Mouse (Mus musculus) T-cell, adult 2 months (primary cell): ENCODE results near the gene Tfb2m.
A peak's percentile ranks its signal among the peaks of the same experiment; 100 is the strongest.

ENCODE experiments used
- DNase-seq: peaks from one replicate; pipeline ENCODE4 v3.0.0; 2022; ENCODE audit warnings: low spot score

The Tfb2m gene

GRCm38 (mm10) chr1:179545768-179546550 lies at the start of gene Tfb2m, which contains the start of gene Cnst:
Tfb2m (minus strand) TSS chr1:179546267.
Cnst (plus strand) TSS chr1:179546370.
- DNase-seq = peak; percentile 96

- DNase-seq = no peak
Measured at GRCm38 (mm10) chr1:179592972-179593371, 46.9 kb upstream of the Tfb2m start.

- DNase-seq = no peak
Measured at GRCm38 (mm10) chr1:179592143-179592542, 46.1 kb upstream of the Tfb2m start.

GRCm38 (mm10) chr1:179591639-179592038 lies 45.6 kb upstream of the Tfb2m start:
- no peak for DNase-seq

DNA sequence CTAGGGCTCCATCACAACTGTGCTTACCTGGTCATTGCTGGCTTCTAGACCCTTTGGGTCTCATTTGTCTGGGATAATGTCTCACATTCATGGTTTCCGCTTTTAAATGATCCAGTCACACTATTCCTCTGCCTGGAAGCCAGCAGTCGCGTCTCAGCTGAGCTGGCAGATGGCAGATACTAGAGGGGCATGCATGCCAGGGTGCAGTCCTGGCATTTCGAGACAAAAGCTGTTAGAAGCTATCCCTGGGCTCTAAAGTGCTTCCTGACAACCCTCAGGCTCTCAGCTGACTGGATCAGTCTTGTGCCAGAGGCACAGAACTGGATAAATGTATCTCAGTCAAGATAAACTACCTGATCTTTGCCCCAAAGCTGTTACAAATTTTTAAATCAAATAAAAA lies 42.2 kb upstream of the Tfb2m start:
- DNase-seq = no peak

GRCm38 (mm10) chr1:179586430-179587095 lies 40.5 kb upstream of the Tfb2m start:
- no peak for DNase-seq

DNA sequence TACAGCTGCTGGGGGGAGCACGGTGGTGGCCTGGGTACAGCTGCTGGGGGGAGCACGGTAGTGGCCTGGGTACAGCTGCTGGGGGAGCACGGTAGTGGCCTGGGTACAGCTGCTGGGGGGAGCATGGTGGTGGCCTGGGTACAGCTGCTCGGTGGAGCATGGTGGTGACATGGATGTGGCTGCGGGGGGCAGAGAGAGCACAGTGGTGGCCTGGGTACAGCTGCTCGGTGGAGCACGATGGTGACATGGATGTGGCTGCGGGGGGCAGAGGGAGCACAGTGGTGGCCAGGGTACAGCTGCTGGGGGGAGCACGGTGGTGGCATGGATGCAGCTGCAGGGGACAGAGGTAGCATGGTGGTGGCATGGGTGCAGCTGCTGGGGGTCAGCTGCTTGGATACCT lies 39.6 kb upstream of the Tfb2m start:
- no peak for DNase-seq

- DNase-seq = no peak
Measured at GRCm38 (mm10) chr1:179584220-179584619, 38.2 kb upstream of the Tfb2m start.

DNA sequence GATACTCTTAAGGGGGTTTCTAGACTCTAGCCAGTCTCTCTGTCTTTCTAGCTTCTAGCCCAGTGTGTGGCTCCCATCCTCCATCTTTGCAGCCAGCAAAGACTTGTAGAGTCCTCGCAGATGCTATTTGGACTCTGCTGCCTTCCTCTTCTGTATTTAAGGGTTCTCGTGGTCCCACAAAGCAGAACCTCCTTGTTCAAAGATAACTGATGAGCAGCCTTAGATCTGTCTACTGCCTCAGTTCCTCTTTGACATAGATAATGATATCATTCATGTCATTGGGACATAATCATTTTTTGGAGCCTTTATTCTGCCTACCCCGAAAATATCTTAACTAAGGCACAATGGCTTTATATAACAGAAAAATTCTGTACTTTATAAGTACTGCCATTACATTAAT lies 37.0 kb upstream of the Tfb2m start:
- DNase-seq = no peak

DNA sequence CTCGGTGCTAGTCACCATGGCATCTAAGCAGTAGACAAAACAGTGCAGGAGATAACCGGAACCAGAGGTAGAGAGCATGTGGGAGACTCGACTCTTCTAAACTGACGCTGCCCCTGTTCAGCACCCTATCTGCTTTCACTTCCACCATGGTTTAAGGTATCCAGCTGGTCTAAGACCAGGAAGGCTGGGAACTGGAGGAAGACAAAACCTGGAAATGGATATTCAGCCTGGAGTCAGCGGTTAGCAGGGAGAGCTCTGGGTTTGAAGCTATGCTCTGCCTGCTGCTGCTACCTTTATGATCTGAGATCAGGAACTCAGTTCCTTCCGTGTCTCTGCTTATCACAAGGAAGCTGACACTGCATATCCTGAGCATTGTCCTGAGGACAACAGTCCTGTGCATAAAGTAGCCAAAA lies 36.0 kb upstream of the Tfb2m start:
- DNase-seq = peak; percentile 20

GRCm38 (mm10) chr1:179581422-179581821 lies 35.4 kb upstream of the Tfb2m start:
- DNase-seq = no peak

DNA sequence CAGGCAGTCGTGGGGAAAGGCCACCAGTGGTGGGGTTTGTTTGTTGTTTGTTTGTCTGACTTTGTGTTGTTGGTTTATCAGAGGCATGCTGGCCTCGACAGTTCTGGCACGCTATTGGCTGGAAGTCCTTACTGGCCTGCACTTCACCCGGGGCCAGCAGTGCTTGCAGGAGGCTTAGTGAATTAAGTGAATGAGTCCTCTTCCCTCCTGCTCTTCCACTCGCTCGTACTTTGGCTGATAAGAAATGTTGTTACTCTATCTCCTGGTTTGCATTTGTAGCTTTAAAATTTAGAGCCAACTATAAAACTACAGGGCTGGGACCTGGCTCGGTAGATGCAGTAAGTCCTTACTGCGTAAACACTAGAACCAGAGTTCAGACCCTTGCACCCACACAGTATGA lies 34.1 kb upstream of the Tfb2m start:
- DNase-seq = no peak

DNA sequence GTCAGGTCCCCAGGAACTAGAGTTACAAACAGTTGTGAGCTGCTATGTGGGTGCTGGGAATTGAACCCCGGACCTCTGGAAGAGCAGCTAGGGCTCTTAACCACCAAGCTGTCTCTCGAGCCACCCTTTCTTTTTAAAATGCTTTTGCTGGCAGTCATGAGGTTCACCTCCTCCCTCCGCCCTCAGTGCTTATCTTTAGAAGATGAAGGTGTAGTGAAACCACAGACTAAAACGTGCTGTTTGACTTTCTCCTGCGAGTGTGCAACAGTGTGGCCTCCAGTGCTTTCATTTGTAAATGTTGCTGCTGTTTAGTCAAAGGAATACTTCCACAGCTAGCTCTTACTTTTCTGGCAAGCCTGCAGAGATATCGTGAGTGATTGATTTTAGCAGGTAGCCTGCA lies 32.6 kb upstream of the Tfb2m start:
- DNase-seq = peak; percentile 72

DNA sequence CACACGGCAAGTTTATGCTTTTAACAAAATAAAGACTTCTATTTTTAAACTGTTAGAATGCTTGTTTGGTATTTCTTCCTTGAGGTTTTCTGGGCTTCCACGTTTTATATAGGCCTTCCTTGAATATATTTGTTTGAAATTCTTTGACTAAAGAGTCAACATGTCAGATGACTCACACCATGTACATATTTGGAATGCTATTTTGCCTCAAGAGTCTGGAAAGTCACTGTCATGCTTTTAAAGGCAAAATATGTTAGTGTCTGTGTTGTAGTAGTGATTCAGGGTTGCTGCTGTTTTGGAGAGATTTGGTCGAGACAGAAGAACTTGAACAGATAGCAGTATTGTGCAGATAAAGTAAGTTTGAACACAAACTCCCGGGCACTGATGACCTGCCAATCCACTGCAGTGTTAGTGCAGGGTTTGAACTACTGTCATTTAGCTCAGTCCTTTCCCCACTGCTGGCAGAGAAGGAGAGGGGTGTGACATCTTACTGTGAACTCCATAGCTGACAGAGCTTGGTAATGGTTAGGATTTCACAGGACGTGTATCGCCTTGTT lies 27.7 kb upstream of the Tfb2m start:
- DNase-seq = no peak

- no peak for DNase-seq
Measured at GRCm38 (mm10) chr1:179571686-179572085, 25.6 kb upstream of the Tfb2m start.

- no peak for DNase-seq
Measured at GRCm38 (mm10) chr1:179570482-179570881, 24.4 kb upstream of the Tfb2m start.

DNA sequence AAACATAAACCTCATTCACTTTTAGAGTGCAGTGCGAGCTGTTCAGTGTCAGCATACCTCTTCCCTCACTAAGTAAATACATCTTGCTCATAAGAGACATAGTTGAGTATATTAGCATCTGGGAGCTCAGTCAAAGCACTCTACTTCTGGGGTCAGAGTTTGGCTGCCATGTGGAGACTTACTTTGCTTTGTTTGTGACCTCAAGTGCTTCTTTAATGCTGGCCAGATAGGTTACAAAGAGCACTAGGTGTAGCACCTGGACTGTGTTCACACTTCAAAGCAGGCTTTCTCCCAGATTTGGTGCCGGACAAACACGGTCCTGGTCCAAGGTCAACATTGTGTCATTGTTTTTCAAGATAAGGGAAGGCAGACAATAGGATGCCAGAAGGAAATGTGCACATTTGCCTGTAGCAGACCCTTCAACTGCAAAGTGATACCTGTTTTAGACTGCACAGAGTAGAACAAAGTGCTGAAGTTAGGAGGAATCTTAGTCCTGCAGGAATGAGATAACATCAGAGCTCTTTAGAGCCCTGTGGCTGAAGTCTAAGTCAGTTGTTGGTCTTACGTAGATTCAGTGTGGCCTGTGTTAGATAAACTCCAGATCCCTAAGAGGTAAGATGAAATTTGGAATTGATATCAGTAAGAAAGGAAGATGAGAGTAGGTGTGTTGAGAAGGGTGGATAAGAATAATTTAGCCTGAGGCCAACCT lies 22.8 kb upstream of the Tfb2m start:
- no peak for DNase-seq

DNA sequence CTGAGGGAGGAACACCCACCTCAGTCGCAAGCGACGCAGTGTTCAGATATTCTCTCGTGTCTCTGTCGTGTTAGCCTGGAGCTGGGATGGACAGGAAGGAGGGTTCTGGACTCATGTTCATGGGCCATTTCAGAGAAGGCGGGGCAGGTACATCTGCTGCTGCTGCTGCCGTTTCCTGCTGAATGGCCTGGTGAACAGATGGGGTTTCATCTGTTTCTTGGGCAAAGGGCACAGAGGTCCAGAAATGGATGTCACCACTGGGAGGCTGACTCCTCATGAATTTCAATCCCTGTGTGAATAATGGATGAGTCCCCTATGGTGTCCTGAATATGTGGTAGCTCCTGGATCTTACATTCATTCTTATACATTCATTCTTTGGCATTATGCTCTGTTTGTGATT lies 21.5 kb upstream of the Tfb2m start:
- DNase-seq = no peak

DNA sequence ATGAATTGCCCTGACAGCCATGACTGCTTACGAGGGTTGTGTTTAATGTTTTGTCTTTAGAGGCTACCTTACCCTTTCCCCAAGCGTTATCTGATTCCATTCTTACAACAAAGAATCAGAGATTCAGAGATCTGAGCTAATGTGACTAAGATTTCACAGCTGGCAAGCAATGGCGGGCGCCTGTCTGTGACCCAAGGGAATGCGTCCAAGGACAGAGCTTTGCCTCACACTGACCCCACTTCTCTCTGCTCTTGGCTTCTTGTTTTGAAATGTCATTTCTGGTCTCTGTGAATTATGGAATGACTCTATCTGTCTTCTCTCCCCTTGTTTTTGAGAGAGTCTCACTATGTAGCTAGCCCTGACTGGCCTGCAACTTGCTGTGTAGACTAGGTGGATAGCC lies 17.9 kb upstream of the Tfb2m start:
- no peak for DNase-seq

- DNase-seq = no peak
Measured at GRCm38 (mm10) chr1:179563211-179563610, 17.1 kb upstream of the Tfb2m start.

DNA sequence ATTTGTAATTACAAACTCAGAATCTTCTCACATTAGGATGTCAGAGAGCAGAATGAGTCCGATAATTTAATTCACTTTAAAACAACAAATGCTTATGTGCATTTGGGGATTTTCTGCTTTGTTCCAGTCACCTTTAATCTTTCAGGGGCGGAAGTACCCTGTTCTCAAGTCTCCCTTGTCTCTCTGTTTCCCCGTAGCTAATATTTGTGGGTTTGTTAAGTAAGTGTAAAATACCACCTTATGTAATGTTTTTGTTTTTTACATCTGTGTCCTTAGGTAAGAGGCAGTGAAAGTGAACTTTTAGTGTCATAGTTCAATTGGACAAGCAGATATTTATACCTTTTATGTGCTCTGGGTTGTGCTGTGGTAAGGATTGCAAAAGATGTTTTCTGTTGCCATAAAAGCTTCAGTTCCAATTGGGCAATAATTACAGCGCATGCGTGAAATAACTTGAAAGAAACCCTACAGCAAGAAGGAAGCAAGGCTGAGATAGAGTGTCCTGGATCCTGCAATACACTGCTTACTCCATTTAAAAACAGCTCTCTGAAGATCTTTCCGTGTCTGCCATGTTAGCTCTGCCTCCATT lies 14.9 kb upstream of the Tfb2m start:
- DNase-seq = no peak

GRCm38 (mm10) chr1:179559446-179560194 lies 13.6 kb upstream of the Tfb2m start:
- no peak for DNase-seq
